Mouse (Mus musculus) spleen, postnatal 14 days (tissue): ENCODE data around the gene Ap4s1.
"Not testable (repeated sequence)": the region's sequence is repeated elsewhere in the genome, so short reads cannot be mapped to it uniquely, and the experiment has no call there.

Source experiments
- DNase-seq, 2 experiments: peaks; one replicate each; pipeline ENCODE4 v3.0.0; 2021 to 2022; ENCODE audit warnings: low spot score in 2 of 2

The Ap4s1 gene

GRCm38 (mm10) chr12:51690893-51691844, at the start of gene Ap4s1:
Gene Ap4s1, plus strand, starts transcription at chr12:51691033.
- DNase-seq: peak; percentile 56 to 59

- DNase-seq: no peak
Measured at GRCm38 (mm10) chr12:51641871-51642270, 49.0 kb upstream of the Ap4s1 start.

- not testable (repeated sequence) for DNase-seq
Measured at GRCm38 (mm10) chr12:51649401-51649800, 41.4 kb upstream of the Ap4s1 start.

DNA sequence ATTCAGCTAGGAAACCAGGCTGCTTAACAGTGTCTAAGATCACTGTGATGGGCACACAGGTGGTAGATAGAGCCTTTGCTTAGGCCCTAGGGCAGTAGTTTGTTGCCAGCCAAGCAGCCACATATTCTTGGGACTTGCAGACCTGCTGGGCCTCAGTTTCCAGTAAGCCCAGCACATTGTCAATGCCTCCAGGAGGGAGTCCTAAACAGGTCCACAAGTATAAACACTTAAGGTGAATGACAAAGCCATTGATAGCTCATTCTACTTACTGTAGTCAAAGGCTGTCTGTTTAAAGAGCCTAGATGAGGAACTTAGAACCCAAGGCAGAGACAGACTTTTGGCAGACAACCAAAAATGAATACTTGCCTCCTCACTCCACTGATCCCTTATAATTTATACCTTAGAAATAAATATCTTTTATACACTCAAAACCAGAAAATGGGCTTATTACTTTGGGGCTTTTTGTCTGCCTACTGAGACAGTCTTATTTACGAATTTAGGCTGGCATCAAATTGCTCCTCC, 34.8 kb upstream of the Ap4s1 start:
- no peak for DNase-seq

DNA sequence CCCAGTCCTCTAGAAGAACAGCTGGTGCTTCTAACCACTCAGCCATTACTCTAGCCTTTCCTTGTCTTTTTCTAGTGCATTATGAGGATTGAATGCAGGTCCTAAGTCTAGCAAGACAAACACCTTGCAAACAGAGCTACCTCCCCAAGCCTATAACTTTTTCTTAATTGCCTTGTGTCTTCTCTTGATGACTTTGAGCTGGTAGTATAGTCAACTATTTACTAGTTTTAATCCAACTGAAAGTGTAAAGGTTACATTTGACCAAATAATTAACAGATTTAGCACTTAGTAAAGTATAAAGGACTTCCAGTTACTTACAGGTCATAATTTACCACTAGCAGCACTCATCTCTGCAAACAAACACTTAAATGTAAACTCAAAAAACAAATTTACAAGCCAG, 27.8 kb upstream of the Ap4s1 start:
- no peak for DNase-seq

GRCm38 (mm10) chr12:51663908-51664307, 26.9 kb upstream of the Ap4s1 start:
- DNase-seq: no peak

DNA sequence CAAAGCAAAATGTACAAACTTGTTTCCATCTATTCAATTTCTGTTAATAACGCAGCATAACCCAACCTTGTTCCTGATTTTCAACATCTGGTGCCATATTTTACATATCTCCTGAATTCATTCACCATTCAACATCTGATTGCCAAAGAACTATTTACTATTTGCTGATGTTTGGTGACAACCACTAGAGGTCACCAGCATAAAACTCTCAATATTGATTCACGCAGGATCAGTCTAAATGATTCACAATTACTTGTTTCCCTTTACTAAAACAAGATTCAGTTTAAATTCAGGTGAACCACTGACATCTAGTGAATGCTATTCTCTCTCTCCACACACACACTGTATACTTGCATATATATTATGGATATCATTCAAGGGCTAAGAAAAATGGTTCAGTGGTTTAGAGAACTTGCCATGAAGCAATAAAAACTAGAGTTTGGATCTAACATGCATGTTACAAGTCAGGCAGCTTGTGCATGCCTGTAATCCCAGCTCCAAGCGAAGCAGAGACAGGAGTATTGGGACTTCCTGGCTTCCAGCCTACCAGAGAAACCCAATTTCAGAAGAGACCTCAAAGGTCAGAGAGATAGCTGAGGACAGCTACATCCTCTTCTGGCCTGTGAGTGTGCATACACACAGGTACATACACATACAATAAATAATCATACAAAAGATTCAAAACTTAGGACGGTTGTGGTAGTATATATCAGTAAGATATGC, 24.0 kb upstream of the Ap4s1 start:
- no peak for DNase-seq

GRCm38 (mm10) chr12:51671231-51671891, 19.5 kb upstream of the Ap4s1 start:
- no peak for DNase-seq

DNA sequence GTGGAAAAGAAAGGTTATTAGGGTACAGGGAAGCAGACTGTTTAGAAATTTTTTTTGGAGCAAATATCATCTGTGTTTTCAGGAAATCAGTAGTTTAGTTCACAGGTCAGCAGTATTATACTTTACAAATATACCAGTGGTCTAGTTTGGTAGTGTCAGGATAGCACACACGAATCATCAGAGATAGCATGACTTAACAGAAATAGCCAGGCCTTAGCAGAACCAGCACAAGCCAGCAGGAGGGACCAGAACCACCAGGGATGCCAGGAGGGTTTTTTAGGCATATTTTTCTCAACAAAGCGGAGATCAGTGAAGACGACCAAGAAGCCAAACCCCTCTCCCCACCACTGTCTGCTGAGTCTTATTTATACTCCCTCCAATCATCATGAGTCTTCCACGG, 17.6 kb upstream of the Ap4s1 start:
- DNase-seq: no peak

DNA sequence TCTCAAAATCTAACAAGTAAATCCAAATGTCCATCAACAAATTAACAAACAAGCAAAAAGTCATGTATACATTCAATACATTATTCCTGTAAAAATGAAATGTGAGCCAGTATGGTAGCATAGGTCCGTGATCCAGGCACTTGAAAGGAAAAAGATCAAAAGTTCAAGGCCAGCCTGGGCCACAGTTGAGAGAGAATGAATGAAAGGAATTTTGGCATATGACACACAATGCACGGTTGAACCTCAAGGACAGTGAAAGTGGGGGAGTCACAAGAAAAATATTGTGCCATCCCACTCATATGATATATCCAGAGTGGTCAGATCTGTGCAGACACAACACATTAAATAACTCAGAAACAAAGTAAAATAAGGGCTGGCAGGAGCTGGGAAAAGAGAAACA, 14.4 kb upstream of the Ap4s1 start:
- DNase-seq: no peak

DNA sequence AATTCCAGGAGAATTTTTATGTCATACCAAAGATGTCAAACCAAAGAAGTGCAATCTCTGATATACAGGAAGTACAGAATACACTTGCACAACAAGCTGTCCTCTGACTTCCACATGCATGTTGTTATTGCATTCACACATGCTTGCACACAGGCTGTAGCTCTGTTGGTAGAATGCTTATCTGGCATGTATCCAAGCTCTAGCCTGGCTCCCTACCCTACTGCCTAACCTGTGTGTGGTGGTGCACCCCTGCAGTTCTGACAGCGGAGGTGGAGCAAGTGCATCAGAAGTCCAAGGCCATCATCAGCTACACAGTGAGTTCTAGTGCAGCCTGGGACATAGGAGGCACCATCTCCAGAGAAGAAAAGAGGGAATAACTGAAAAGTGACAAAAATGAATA, 12.0 kb upstream of the Ap4s1 start:
- DNase-seq: no peak

DNA sequence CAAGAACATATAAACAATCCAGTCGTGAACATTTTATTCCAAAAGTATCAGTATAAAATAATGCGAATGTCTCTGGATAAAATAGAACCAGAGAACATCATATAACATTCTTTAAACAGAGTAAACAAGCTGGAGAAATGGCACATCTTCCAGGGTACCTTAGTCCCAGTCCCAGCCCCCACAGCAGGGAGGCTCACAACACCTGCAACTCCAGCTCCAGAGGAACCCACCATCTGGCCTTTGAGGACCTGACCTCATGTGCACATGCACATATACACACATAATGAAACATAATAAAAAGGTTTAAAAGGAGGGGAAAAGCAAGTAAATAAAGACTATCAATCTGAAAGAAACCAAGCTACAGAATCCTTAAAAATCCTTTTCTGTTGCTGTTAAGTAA, 2.3 kb upstream of the Ap4s1 start:
- no peak for DNase-seq

GRCm38 (mm10) chr12:51691845-51692632, 1.2 kb downstream of the Ap4s1 start, which contains the start of gene Strn3:
Gene Strn3, minus strand, starts transcription at chr12:51691897.
- peak; percentile 91 to 93 for DNase-seq

- DNase-seq: not testable (repeated sequence)
Measured at GRCm38 (mm10) chr12:51692870-51693269, 2.0 kb downstream of the Ap4s1 start.

GRCm38 (mm10) chr12:51693419-51693818, 2.6 kb downstream of the Ap4s1 start:
- DNase-seq: no peak

- DNase-seq: no peak
Measured at GRCm38 (mm10) chr12:51694096-51694495, 3.3 kb downstream of the Ap4s1 start.

DNA sequence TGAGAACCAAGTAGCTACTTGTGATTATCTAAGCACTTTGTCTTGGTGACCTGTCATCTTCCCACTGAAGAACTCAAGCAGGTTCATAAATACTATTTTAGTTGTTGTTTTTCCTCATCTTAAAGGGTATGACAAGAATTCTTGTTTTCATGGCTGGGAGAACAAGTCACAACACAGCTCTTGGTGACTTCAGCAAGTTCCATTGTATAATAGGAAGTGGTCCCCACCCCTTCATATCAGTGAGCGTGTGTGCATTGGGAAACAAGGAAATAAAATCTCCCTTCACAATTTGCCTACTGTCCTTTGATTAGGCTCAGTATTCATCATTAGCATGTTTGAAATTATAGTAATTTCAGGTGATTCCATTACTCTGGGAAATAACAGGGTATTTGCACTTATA, 4.1 kb downstream of the Ap4s1 start:
- no peak for DNase-seq

- DNase-seq: no peak
Measured at GRCm38 (mm10) chr12:51696157-51696556, 5.3 kb downstream of the Ap4s1 start.

- DNase-seq: peak in 1 of 2 experiments; percentile 9
Measured at GRCm38 (mm10) chr12:51699623-51700393, 9.0 kb downstream of the Ap4s1 start.

GRCm38 (mm10) chr12:51701723-51702122, 10.9 kb downstream of the Ap4s1 start:
- DNase-seq: no peak
